Mouse (Mus musculus) forebrain, embryonic 16.5 days (tissue): ENCODE results near the gene Ccsap. TPM values are rescaled to one million over a fixed set of nuclear protein-coding genes. Genes with fewer than 3 reads are reported as not detected.

Experiments
- ATAC-seq: fragments of 200-750 bp; cut with Nextera tagmentation; 2 replicates; pipeline ENCODE4 v1.8.0; 2017; ENCODE audit warnings: mild to moderate bottlenecking, moderate library complexity
- H3K27ac ChIP-seq: fragments of 300-500 bp; sonication (generic); 2 replicates; pipeline ENCODE4 v1.5.1; 2014; ENCODE audit warnings: low read length, control low read depth
- H3K27me3 ChIP-seq: fragments of 300-500 bp; sonication (generic); replicated peaks from 2 replicates; pipeline ENCODE4 v1.6.1; 2014; ENCODE audit warnings: low read length; ENCODE audit not compliant: control insufficient read depth, insufficient read depth
- H3K36me3 ChIP-seq: fragments of 300-500 bp; sonication (generic); 2 replicates; pipeline ENCODE4 v1.6.1; 2014; ENCODE audit not compliant: control insufficient read depth, insufficient read depth
- H3K4me1 ChIP-seq: fragments of 300-500 bp; sonication (generic); replicated peaks from 2 replicates; pipeline ENCODE4 v1.6.1; 2014; ENCODE audit warnings: low read length; ENCODE audit not compliant: control insufficient read depth, insufficient read depth
- H3K4me2 ChIP-seq: fragments of 300-500 bp; sonication (generic); 2 replicates; pipeline ENCODE4 v1.6.1; 2014; ENCODE audit warnings: mild to moderate bottlenecking, low read length, control low read depth
- H3K4me3 ChIP-seq: fragments of 300-500 bp; sonication (generic); replicated peaks from 2 replicates; pipeline ENCODE4 v1.5.1; 2014; ENCODE audit warnings: mild to moderate bottlenecking, low read length, control low read depth
- H3K9ac ChIP-seq: fragments of 300-500 bp; sonication (generic); replicated peaks from 2 replicates; pipeline ENCODE4 v1.6.1; 2014; ENCODE audit warnings: low read depth, low read length, control low read depth
- H3K9me3 ChIP-seq: fragments of 300-500 bp; sonication (generic); 2 replicates; pipeline ENCODE4 v1.6.1; 2016; ENCODE audit warnings: low read length; ENCODE audit not compliant: control insufficient read depth
- WGBS: fragments of 180-500 bp; shearing (Covaris S2); extraction: QIAGEN DNeasy Blood & Tissue Kit; methylation state at CpG from one replicate; pipeline ENCODE4 v1.1.7; 2014; 5-methylcytosine and 5-hydroxymethylcytosine counted together
- polyA plus RNA-seq: library from polyadenylated mRNA; unstranded; fragments of >200 nt; fragmentation: Nextera tagmentation; extraction: Ambion mirVana; gene quantifications from 2 replicates; pipeline ENCODE4 v1.2.1, GENCODE M21; 2015

The Ccsap gene
- polyA plus RNA-seq, 1 experiment from 2014 or later, result 6.6 TPM

DNA sequence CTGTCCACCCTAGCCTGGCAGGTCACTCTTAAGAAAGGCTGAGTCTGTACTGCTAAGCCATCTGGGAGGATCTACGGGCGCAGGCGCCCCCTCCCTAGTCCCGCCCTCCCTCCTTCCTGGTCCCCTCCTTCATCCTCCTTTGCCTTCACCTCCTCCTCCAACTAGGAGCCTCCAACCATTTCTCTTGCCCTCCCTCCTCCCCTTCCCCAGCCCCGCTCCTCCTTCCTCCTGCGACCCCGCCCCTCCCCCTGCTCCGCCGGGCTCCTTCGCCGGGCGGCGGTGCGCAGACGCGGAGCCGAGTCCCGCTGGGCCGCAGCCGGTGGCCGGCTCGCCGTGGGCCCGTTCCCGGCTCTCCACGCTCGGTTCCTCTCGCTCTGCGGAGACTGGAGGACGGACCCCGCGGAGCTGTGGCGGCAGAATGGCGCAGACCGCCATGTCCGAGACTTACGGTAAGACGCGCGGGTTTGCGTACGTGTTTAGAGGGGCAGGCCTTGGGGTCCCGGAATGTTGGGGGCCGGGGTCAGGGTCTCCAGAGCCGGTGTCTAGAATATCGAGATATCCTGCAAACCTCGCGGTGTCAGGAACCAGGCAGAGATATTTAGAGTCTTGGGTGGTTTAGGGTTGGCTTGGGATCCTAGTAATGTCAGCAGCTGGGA lies 54.2 kb downstream of the Ccsap start, which contains the start of gene Rab4a:
Rab4a (plus strand) TSS at position 268 of the 656 bp plus-strand sequence.
- no peaks in the 10 kb centered on the region for H3K27me3 ChIP-seq
- WGBS, result under 1% methylated on average over 43 of the region's 48 CpGs
- H3K27ac ChIP-seq, result peak within 1 kb of the TSS; percentile 65
- peak within 1 kb of the TSS; percentile 84 for H3K4me2 ChIP-seq
- no peaks in the 10 kb centered on the region for H3K9me3 ChIP-seq
- H3K4me1 ChIP-seq, result peaks cover 27% of the 10 kb centered on the region
- H3K4me3 ChIP-seq, result peak within 1 kb of the TSS; percentile 80
- peak within 1 kb of the TSS; percentile 87 for H3K9ac ChIP-seq
- ATAC-seq, result peak; percentile 90
- H3K36me3 ChIP-seq, result no peaks in the 10 kb centered on the region

GRCm38 (mm10) chr8:123805209-123805717 lies 54.7 kb downstream of the Ccsap start:
- no peaks in the 10 kb centered on the region for H3K9me3 ChIP-seq
- H3K4me2 ChIP-seq, result peak overlapping the region; percentile 84
- H3K4me1 ChIP-seq, result peaks cover 27% of the 10 kb centered on the region
- H3K4me3 ChIP-seq, result peak overlapping the region; percentile 80
- ATAC-seq, result peak; percentile 21
- H3K36me3 ChIP-seq, result no peaks in the 10 kb centered on the region
- 13% methylated on average over 15 of the region's 15 CpGs for WGBS
- H3K27me3 ChIP-seq, result no peaks in the 10 kb centered on the region
- peak overlapping the region; percentile 87 for H3K9ac ChIP-seq
- H3K27ac ChIP-seq, result peak overlapping the region; percentile 65

DNA sequence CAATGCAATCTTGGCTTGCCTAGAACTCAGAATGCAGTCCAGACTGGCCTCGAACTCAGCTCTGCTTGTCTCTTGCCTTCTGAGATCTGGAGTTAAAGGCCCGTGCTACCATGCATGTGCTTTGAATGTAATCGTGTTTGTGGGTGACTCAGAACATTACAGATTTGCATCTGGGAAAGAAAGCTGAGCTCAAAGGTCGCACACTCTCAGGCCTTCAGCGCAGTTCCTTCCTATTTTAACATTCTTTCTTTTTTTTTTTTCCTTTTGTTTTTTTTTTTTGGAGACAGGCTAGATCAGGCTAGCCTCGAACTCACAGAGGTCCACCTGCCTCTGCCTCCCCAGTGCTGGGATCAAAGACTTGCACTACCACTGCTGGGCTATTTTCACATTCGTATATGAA lies 55.4 kb downstream of the Ccsap start:
- Histone ChIP-seq H3K4me2 (no peak overlapping the region), H3K4me3 (no peak overlapping the region), H3K27ac (no peak overlapping the region), H3K4me1 (peaks cover 27% of the 10 kb centered on the region), H3K9ac (no peak overlapping the region), H3K9me3 (no peaks in the 10 kb centered on the region), H3K27me3 (no peaks in the 10 kb centered on the region), H3K36me3 (no peaks in the 10 kb centered on the region)
- 88% methylated on average over 7 of the region's 7 CpGs for WGBS
- ATAC-seq, result no peak

DNA sequence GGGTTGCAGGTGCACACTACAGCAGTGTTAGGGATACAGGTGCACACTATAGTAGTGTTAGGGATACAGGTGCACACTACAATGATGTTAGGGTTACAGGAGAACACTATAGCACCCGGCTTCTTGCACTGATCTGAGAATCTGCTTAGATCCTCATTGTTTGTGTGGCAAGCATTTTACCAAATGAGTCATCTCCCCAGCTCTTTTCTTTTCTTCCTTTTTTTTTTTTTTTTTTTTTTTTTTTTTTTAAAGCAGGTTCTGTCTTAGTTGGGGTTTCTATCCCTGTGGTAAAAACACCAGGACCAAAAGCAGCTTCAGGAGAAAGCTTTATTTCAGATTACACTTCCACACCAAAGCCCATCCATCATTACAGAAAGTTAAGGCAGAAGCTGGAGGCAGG lies 56.4 kb downstream of the Ccsap start:
- H3K36me3 ChIP-seq, result no peaks in the 10 kb centered on the region
- no peak overlapping the region for H3K27ac ChIP-seq
- WGBS, result 85% methylated on average over 1 of the region's 1 CpGs
- H3K4me2 ChIP-seq, result no peak overlapping the region
- H3K9me3 ChIP-seq, result no peaks in the 10 kb centered on the region
- no peak for ATAC-seq
- no peak overlapping the region for H3K9ac ChIP-seq
- H3K4me3 ChIP-seq, result no peak overlapping the region
- no peaks in the 10 kb centered on the region for H3K27me3 ChIP-seq
- H3K4me1 ChIP-seq, result peaks cover 27% of the 10 kb centered on the region

DNA sequence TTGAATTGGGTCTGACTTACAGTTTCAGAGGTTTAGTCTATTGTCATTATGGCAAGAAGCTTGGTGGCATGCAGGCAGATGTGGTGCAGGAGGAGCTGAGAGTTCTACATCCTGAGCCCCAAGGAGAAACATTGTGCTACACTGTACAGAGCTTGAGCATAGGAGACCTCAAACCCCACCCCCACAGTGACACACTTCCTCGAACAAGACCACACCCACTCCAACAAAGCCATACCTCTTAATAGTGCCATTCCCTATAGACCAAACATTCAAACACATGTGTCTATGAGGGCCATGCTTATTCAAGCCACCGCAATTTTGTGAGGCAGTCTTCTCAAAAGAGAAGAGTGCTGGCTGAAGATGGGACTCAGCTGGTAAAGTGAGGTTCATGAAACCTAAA lies 58.5 kb downstream of the Ccsap start:
- H3K4me3 ChIP-seq, result no peak overlapping the region
- WGBS, result 86% methylated on average over 2 of the region's 2 CpGs
- no peak overlapping the region for H3K27ac ChIP-seq

GRCm38 (mm10) chr8:123800867-123801266 lies 59.1 kb downstream of the Ccsap start:
- no peaks in the 10 kb centered on the region for H3K36me3 ChIP-seq
- H3K4me3 ChIP-seq, result no peak overlapping the region
- H3K4me2 ChIP-seq, result no peak overlapping the region
- ATAC-seq, result no peak
- H3K4me1 ChIP-seq, result peaks cover 7% of the 10 kb centered on the region
- WGBS, result 96% methylated on average over 7 of the region's 7 CpGs
- H3K9ac ChIP-seq, result no peak overlapping the region
- H3K27ac ChIP-seq, result no peak overlapping the region
- H3K9me3 ChIP-seq, result no peaks in the 10 kb centered on the region
- H3K27me3 ChIP-seq, result no peaks in the 10 kb centered on the region

More for the DNA sequence above, 58.5 kb downstream of the Ccsap start:
- no peak for ATAC-seq
- no peaks in the 10 kb centered on the region for H3K9me3 ChIP-seq
- no peaks in the 10 kb centered on the region for H3K27me3 ChIP-seq
- H3K9ac ChIP-seq, result no peak overlapping the region
- H3K4me1 ChIP-seq, result peaks cover 9% of the 10 kb centered on the region
- no peak overlapping the region for H3K4me2 ChIP-seq
- no peaks in the 10 kb centered on the region for H3K36me3 ChIP-seq

DNA sequence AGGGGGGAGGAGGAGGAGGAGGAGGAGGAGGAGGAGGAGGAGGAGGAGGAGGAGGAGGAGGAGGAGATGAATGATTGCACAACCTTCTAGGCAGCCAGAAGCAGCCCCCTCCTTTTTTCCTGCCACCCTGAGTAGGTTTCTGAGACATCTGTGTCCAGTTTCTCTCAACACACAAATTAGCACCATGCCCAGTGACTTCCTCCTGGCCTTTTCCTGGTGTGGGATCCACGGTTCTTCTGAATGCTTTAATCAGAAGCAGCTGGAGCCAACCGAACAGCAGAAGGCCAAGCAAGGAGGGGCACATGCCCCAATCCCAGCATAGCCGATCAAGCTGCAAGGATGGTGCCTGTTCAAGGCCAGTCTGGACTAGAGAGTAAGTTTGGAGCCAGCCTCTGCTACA lies 60.1 kb downstream of the Ccsap start:
- 64% methylated on average over 3 of the region's 3 CpGs for WGBS
- no peaks in the 10 kb centered on the region for H3K36me3 ChIP-seq
- H3K27me3 ChIP-seq, result no peaks in the 10 kb centered on the region
- no peaks in the 10 kb centered on the region for H3K9me3 ChIP-seq
- no peak overlapping the region for H3K4me2 ChIP-seq
- H3K4me3 ChIP-seq, result no peak overlapping the region
- H3K27ac ChIP-seq, result no peak overlapping the region
- no peak overlapping the region for H3K9ac ChIP-seq
- no peak for ATAC-seq
- H3K4me1 ChIP-seq, result no peaks in the 10 kb centered on the region

DNA sequence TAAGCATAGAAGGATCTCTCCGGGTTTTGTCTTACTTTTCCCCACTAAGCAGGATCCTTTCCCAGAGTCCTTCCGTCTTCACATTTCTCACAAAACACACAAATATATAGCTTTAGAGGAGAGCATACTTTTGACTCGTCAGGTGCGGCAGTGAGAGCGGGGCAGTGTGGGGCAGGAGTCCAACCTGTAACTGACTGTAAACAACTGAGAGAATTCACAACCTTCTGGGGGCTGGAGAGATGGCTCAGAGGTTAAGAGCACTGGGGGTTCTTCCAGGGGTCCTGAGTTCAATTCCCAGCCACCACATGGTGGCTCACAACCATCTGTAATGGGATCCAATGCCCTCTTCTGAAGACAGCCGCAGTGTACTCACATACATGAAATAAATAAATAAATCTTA lies 60.6 kb downstream of the Ccsap start:
- 84% methylated on average over 6 of the region's 6 CpGs for WGBS
- no peak for ATAC-seq

GRCm38 (mm10) chr8:123797928-123798327 lies 62.1 kb downstream of the Ccsap start:
- no peak overlapping the region for H3K27ac ChIP-seq
- no peak overlapping the region for H3K4me3 ChIP-seq
- H3K36me3 ChIP-seq, result no peaks in the 10 kb centered on the region
- ATAC-seq, result no peak
- no peaks in the 10 kb centered on the region for H3K9me3 ChIP-seq
- no peak overlapping the region for H3K4me2 ChIP-seq
- H3K4me1 ChIP-seq, result no peaks in the 10 kb centered on the region
- no peak overlapping the region for H3K9ac ChIP-seq
- WGBS, result 92% methylated on average over 15 of the region's 15 CpGs
- H3K27me3 ChIP-seq, result no peaks in the 10 kb centered on the region

More for the DNA sequence above, 60.6 kb downstream of the Ccsap start:
- Histone ChIP-seq H3K4me2 (no peak overlapping the region), H3K4me1 (no peaks in the 10 kb centered on the region), H3K4me3 (no peak overlapping the region), H3K27ac (no peak overlapping the region), H3K27me3 (no peaks in the 10 kb centered on the region), H3K9ac (no peak overlapping the region), H3K36me3 (no peaks in the 10 kb centered on the region), H3K9me3 (no peaks in the 10 kb centered on the region)
